Mouse (Mus musculus) kidney, embryonic 15.5 days (tissue): ENCODE results near the gene Rhov. TPM values are rescaled to one million over a fixed set of nuclear protein-coding genes. Genes with fewer than 3 reads are reported as not detected.

Experiments used
- ATAC-seq: fragments of 200-750 bp; cut with Nextera tagmentation; replicated peaks from 2 replicates; pipeline ENCODE4 v1.8.0; 2017; ENCODE audit warnings: moderate TSS enrichment; ENCODE audit not compliant: low FRiP score
- H3K27ac ChIP-seq: fragments of 300-500 bp; sonication (generic); 2 replicates; pipeline ENCODE4 v1.5.1; 2015; ENCODE audit warnings: mild to moderate bottlenecking, inconsistent platforms
- H3K27me3 ChIP-seq: fragments of 300-500 bp; sonication (generic); 2 replicates; pipeline ENCODE4 v1.6.1; 2015; ENCODE audit warnings: inconsistent platforms
- H3K36me3 ChIP-seq: fragments of 300-500 bp; sonication (generic); 2 replicates; pipeline ENCODE4 v1.6.1; 2015; ENCODE audit warnings: inconsistent platforms
- H3K4me1 ChIP-seq: fragments of 300-500 bp; sonication (generic); 2 replicates; pipeline ENCODE4 v1.6.1; 2015; ENCODE audit warnings: inconsistent platforms
- H3K4me2 ChIP-seq: fragments of 300-500 bp; sonication (generic); 2 replicates; pipeline ENCODE4 v1.6.1; 2015; ENCODE audit warnings: moderate library complexity, mild to moderate bottlenecking, inconsistent platforms
- H3K4me3 ChIP-seq: fragments of 300-500 bp; sonication (generic); replicated peaks from 2 replicates; pipeline ENCODE4 v1.5.1; 2015; ENCODE audit warnings: mild to moderate bottlenecking, inconsistent platforms
- H3K9ac ChIP-seq: fragments of 300-500 bp; sonication (generic); 2 replicates; pipeline ENCODE4 v1.6.1; 2015; ENCODE audit warnings: mild to moderate bottlenecking, inconsistent platforms
- H3K9me3 ChIP-seq: fragments of 300-500 bp; sonication (generic); replicated peaks from 2 replicates; pipeline ENCODE4 v1.6.1; 2016; ENCODE audit warnings: inconsistent platforms
- WGBS: fragments of 180-500 bp; shearing (Covaris S2); methylation state at CpG from one replicate; pipeline ENCODE4 v1.1.7; 2015; ENCODE audit warnings: mixed read lengths; 5-methylcytosine and 5-hydroxymethylcytosine counted together
- polyA plus RNA-seq: library from polyadenylated mRNA; unstranded; fragments of >200 nt; fragmentation: Nextera tagmentation; extraction: Ambion mirVana; gene quantifications from 2 replicates; pipeline ENCODE4 v1.2.1, GENCODE M21; 2015

Gene Rhov
- polyA plus RNA-seq = 0.72 and 1.1 TPM in 2 replicates

GRCm38 (mm10) chr2:119270643-119271331 lies at the start of gene Rhov:
TSS of gene Rhov (minus strand) at chr2:119271272.
- under 1% methylated on average over 49 of the region's 49 CpGs for WGBS

GRCm38 (mm10) chr2:119320571-119320970 lies 49.5 kb upstream of the Rhov start:
- Histone ChIP-seq H3K4me1 (peaks cover 56% of the 10 kb centered on the region), H3K9me3 (0 out of 2 replicates have a peak, but pooled peaks cover 3% of the 10 kb centered on the region), H3K27me3 (peaks cover 59% of the 10 kb centered on the region), H3K27ac (no peak overlapping the region), H3K36me3 (no peaks in the 10 kb centered on the region), H3K4me3 (no peak overlapping the region), H3K9ac (no peak overlapping the region), H3K4me2 (no peak overlapping the region)
- no peak for ATAC-seq
- 64% methylated on average over 8 of the region's 8 CpGs for WGBS

More at GRCm38 (mm10) chr2:119270643-119271331, at the start of gene Rhov:
- peak within 1 kb of the TSS; percentile 64 for H3K4me3 ChIP-seq
- no peaks in the 10 kb centered on the region for H3K9me3 ChIP-seq
- peak; percentile 93 for ATAC-seq
- H3K27me3 ChIP-seq = peaks cover 16% of the 10 kb centered on the region
- peak within 1 kb of the TSS; percentile 100 for H3K4me2 ChIP-seq
- peak within 1 kb of the TSS; percentile 56 for H3K9ac ChIP-seq
- peaks cover 9% of the 10 kb centered on the region for H3K4me1 ChIP-seq
- no peaks in the 10 kb centered on the region for H3K36me3 ChIP-seq
- no peak within 1 kb of the TSS for H3K27ac ChIP-seq

- no peak overlapping the region for H3K4me2 ChIP-seq
- ATAC-seq = no peak
Measured at GRCm38 (mm10) chr2:119318043-119318710, 47.1 kb upstream of the Rhov start.

GRCm38 (mm10) chr2:119314742-119315310 lies 43.8 kb upstream of the Rhov start:
- no peak overlapping the region for H3K4me3 ChIP-seq
- ATAC-seq = no peak
- no peak overlapping the region for H3K4me2 ChIP-seq
- H3K9me3 ChIP-seq = 0 out of 2 replicates have a peak, but pooled peaks cover 3% of the 10 kb centered on the region
- WGBS = 76% methylated on average over 12 of the region's 12 CpGs
- H3K36me3 ChIP-seq = no peaks in the 10 kb centered on the region
- peak overlapping the region; percentile 34 for H3K27ac ChIP-seq
- H3K27me3 ChIP-seq = 0 out of 2 replicates have a peak, but pooled peaks cover 6% of the 10 kb centered on the region
- no peak overlapping the region for H3K9ac ChIP-seq
- peaks cover 46% of the 10 kb centered on the region for H3K4me1 ChIP-seq

More at GRCm38 (mm10) chr2:119318043-119318710, 47.1 kb upstream of the Rhov start:
- Histone ChIP-seq H3K36me3 (no peaks in the 10 kb centered on the region), H3K27ac (peak overlapping the region; percentile 5; the same call in 1 of the 2 replicates), H3K9ac (no peak overlapping the region), H3K9me3 (0 out of 2 replicates have a peak, but pooled peaks cover 3% of the 10 kb centered on the region), H3K4me3 (no peak overlapping the region), H3K27me3 (peaks cover 37% of the 10 kb centered on the region), H3K4me1 (peaks cover 47% of the 10 kb centered on the region)
- 55% methylated on average over 3 of the region's 3 CpGs for WGBS

GRCm38 (mm10) chr2:119313780-119314479 lies 42.9 kb upstream of the Rhov start:
- Histone ChIP-seq H3K36me3 (no peaks in the 10 kb centered on the region), H3K4me1 (peaks cover 46% of the 10 kb centered on the region), H3K4me2 (no peak overlapping the region), H3K27me3 (0 out of 2 replicates have a peak, but pooled peaks cover 2% of the 10 kb centered on the region), H3K27ac (peak overlapping the region; percentile 34), H3K9ac (no peak overlapping the region), H3K4me3 (no peak overlapping the region), H3K9me3 (0 out of 2 replicates have a peak, but pooled peaks cover 3% of the 10 kb centered on the region)
- ATAC-seq = peak; percentile 46; the same call in 1 of the 2 replicates
- 25% methylated on average over 10 of the region's 10 CpGs for WGBS

GRCm38 (mm10) chr2:119312380-119312958 lies 41.4 kb upstream of the Rhov start:
- Histone ChIP-seq H3K9me3 (0 out of 2 replicates have a peak, but pooled peaks cover 3% of the 10 kb centered on the region), H3K27ac (peak overlapping the region; percentile 11; the same call in 1 of the 2 replicates), H3K27me3 (0 out of 2 replicates have a peak, but pooled peaks cover 2% of the 10 kb centered on the region), H3K4me3 (no peak overlapping the region), H3K4me1 (peaks cover 37% of the 10 kb centered on the region), H3K4me2 (no peak overlapping the region), H3K36me3 (no peaks in the 10 kb centered on the region), H3K9ac (no peak overlapping the region)
- WGBS = 36% methylated on average over 2 of the region's 2 CpGs
- 0 out of 2 replicates have a peak, but pooled peaks have one; percentile 16 for ATAC-seq

- H3K4me3 ChIP-seq = no peak overlapping the region
- H3K27ac ChIP-seq = peak overlapping the region; percentile 11
- 0 out of 2 replicates have a peak, but pooled peaks cover 2% of the 10 kb centered on the region for H3K27me3 ChIP-seq
- WGBS = 23% methylated on average over 12 of the region's 12 CpGs
- peaks cover 37% of the 10 kb centered on the region for H3K4me1 ChIP-seq
- H3K9me3 ChIP-seq = 0 out of 2 replicates have a peak, but pooled peaks cover 3% of the 10 kb centered on the region
- H3K4me2 ChIP-seq = no peak overlapping the region
- H3K9ac ChIP-seq = no peak overlapping the region
- ATAC-seq = peak; percentile 9; the same call in 1 of the 2 replicates
- H3K36me3 ChIP-seq = no peaks in the 10 kb centered on the region
Measured at GRCm38 (mm10) chr2:119311544-119311943, 40.5 kb upstream of the Rhov start.

- Histone ChIP-seq H3K9me3 (no peaks in the 10 kb centered on the region), H3K27me3 (no peaks in the 10 kb centered on the region), H3K9ac (no peak overlapping the region), H3K4me1 (peaks cover 29% of the 10 kb centered on the region), H3K4me3 (no peak overlapping the region), H3K4me2 (no peak overlapping the region), H3K27ac (peak overlapping the region; percentile 52), H3K36me3 (no peaks in the 10 kb centered on the region; the same call in 1 of the 2 replicates)
- ATAC-seq = peak; percentile 80
- WGBS = 22% methylated on average over 3 of the region's 3 CpGs
Measured at GRCm38 (mm10) chr2:119304798-119305208, 33.7 kb upstream of the Rhov start.

GRCm38 (mm10) chr2:119304391-119304790 lies 33.3 kb upstream of the Rhov start:
- no peak overlapping the region for H3K4me2 ChIP-seq
- 54% methylated on average over 3 of the region's 3 CpGs for WGBS
- no peaks in the 10 kb centered on the region for H3K9me3 ChIP-seq
- H3K4me1 ChIP-seq = peaks cover 33% of the 10 kb centered on the region
- no peaks in the 10 kb centered on the region for H3K27me3 ChIP-seq
- no peak overlapping the region for H3K9ac ChIP-seq
- H3K27ac ChIP-seq = peak overlapping the region; percentile 18; the same call in 1 of the 2 replicates
- ATAC-seq = no peak
- peaks cover 4% of the 10 kb centered on the region for H3K36me3 ChIP-seq
- no peak overlapping the region for H3K4me3 ChIP-seq

GRCm38 (mm10) chr2:119302876-119303275 lies 31.8 kb upstream of the Rhov start:
- H3K9ac ChIP-seq = no peak overlapping the region
- H3K4me3 ChIP-seq = no peak overlapping the region
- H3K4me2 ChIP-seq = no peak overlapping the region
- no peaks in the 10 kb centered on the region for H3K27me3 ChIP-seq
- no peak for ATAC-seq
- no peak overlapping the region for H3K27ac ChIP-seq
- WGBS = 63% methylated on average over 6 of the region's 6 CpGs
- no peaks in the 10 kb centered on the region for H3K9me3 ChIP-seq
- H3K36me3 ChIP-seq = peaks cover 19% of the 10 kb centered on the region
- peaks cover 37% of the 10 kb centered on the region for H3K4me1 ChIP-seq
